Mouse (Mus musculus) stomach, postnatal 0 days (tissue): ENCODE data around the gene Etfb.
A peak's percentile ranks its signal among the peaks of the same experiment; 100 is the strongest.

Source experiments
- CTCF ChIP-seq: IDR thresholded peaks from 2 replicates; pipeline ENCODE4 v1.5.1; 2016; ENCODE audit warnings: antibody characterized with exemption, low read depth, mild to moderate bottlenecking, moderate library complexity
- EP300 ChIP-seq: optimal IDR thresholded peaks from 2 replicates; pipeline ENCODE3; 2016; ENCODE audit warnings: antibody characterized with exemption

DNA sequence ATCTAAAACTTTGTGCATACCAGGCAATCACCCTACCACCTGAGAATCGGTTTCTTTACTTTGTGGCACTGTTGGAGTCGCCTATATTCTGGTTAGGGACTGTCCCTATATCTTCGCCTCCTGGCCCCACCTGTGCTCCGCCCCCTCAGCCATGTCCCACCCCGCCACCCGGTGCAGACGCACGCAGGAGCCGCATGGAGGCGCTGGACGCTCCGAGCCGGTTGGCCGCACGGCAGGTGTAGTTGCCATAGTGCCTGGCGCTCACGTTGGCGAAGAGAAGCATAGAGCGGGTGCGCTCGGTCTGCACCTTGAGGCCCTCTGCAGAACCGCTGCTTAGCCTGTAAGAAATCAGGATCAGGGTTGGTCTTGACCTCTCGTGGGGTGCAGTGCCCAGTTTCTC, 31.8 kb downstream of the Etfb start:
- TF ChIP-seq CTCF: peak; percentile 49
- no peak for TF ChIP-seq EP300
